Mouse (Mus musculus) gastrocnemius, adult 8-10 months (tissue): ENCODE data around the gene 1700028J19Rik. TPM values are rescaled to one million over a fixed set of nuclear protein-coding genes. Genes with fewer than 3 reads are reported as not detected.

Source experiments
- DNase-seq, 2 experiments: peaks; one replicate each; pipeline ENCODE4 v3.0.0; 2022; ENCODE audit warnings: low spot score in 2 of 2
- total RNA-seq, 4 experiments: library from RNA; stranded (reverse); gene quantifications; 2 replicates each; pipeline ENCODE4 v1.2.4; 2022

1700028J19Rik gene
- not detected for total RNA-seq

DNA sequence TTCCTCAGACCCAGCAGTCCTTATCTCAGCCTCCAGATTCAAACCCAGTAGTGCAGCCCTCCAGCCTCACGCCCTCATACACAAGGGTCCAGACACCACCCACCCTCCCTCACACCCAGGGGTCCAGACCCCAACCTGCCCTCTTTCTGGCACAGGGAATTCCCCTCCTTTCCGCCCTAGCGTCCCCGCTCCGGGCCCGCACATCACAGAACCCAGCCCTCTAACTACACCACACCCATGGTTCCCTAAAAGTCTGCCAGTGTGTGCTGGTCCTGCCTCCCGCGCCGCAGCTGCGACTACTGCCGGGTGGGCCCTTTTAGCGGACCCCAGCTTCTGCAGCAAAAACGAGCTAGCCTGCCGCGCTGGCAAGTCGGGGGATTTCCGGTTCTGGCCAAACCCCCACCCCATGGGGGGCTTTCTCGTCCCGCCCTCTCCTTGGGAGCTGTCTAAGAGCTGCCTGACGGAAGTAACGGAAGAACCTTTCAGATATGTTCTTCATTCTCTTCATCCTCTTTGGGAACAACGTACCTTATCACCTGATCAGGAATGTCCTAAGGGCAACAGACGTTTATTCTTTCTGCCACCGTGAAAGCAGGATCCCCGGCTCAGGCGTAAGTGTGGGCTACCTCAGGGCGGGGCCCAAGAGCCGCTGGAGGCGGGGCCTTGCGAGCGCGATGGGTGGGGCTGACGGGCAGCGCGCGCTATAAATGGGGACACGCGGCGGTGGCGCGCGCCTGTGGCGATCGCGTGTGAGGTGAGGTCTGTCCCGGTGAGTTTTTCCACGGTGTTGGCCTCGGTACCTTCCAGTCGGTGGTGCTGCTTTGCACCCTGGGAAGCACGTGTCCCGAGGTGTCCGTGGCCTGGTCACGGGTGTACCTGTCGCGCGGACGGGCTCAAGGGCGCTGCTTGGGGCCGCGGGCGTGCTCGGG, at the start of gene 1700028J19Rik, which contains the start of gene 2410002F23Rik:
1700028J19Rik (minus strand) TSS at position 641 of the 929 bp plus-strand sequence.
2410002F23Rik (plus strand) TSS at position 668 of the 929 bp plus-strand sequence.
- peak; percentile 85 to 86 for DNase-seq

DNA sequence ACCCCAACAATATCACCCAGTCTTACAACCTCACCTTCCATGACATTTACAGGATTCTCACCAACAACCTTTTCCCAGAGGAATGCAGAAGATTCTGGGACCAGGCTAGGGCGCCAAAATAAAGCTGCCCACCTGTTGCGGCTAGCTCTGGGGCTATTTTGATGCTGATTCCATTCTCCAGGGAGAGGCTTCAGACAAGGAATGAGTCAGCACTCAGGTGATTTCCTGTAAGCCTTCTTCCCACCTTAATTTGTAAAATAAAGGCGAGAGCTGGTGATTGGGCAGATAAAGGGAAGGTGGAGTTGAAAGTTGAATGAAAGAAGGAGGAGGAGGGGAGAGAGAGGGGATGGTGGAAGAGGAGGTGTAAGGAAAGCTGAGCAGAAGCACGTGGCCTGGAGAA, 44.9 kb upstream of the 1700028J19Rik start:
- no peak for DNase-seq

DNA sequence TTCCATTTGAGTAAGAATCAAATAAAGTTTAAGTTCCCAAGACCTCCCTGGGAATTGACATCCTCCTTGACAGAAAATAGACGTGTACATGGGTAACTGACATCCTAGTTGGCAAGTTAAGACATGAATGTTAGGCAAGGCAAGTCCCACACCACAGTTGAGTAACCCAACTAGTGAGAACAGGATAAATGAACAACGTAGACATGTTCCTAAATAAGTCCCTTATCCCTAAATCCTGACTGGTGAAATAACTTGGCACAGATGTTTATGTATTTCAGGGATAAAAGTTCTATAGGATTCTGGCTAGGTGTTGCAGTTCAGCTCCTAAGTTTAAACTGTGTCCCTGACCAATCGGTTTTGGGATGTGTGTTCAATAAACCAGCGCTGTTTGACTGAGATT, 44.5 kb upstream of the 1700028J19Rik start:
- no peak for DNase-seq

- DNase-seq: no peak
Observed at GRCm38 (mm10) chr7:44287760-44288159, 41.3 kb upstream of the 1700028J19Rik start.

GRCm38 (mm10) chr7:44281586-44281985, 35.1 kb upstream of the 1700028J19Rik start:
- no peak for DNase-seq

DNA sequence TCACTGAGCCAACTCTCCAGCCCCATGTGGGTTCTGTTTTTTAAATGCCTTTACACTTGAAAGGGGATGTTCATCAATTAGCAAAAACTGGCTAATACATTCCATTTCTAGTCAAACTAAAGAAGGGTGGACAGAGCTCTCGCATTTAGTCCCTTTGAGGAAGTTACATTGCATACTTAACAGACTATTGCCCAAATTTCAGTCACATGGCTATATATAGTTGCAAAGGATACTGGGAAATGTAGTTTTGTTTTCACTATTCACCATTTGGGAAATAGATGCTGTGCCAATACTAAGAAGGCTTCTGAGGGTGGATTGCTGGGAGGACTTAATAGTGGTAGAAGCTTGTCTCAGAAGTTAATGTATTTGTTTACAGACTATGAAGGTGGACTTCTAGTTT, 34.5 kb upstream of the 1700028J19Rik start:
- DNase-seq: no peak

DNA sequence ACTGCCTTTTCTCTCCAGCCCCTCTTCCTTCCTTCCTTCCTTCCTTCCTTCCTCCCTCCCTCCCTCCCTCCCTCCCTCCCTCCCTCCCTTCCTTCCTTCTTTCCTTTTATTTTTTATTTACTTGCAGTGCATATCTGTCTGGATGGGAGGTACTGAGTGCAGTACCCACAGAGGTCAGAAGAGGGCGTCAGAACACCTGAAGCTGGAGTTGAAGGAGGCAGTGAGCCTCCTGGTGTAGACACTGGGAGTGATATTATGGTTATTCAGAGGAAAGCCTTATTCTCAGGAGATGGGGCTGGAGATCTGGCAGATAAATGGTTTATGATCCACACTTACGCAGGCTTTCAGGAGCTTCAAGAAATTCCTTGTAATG, 30.7 kb upstream of the 1700028J19Rik start:
- DNase-seq: no peak

- DNase-seq: no peak
Observed at GRCm38 (mm10) chr7:44276461-44277249, 30.2 kb upstream of the 1700028J19Rik start.

DNA sequence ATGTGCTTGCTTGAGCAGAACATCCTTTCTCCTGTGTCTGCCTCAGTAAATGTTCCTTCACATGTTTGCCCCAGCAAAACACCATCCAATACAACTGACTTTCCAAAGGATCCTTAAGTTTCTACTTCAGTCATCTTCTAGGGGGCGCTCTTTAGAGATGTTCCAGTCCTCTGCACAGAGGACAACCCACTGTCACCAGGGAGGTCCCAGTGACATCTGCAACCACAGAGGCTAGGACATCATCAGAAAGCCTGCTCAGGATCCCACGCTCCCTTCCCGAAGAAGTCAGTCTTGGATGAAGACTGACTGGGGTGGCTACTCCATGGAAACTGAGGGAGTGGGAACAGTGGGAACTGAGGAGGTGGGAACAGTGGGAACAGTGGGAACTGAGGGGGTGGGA, 29.1 kb upstream of the 1700028J19Rik start:
- DNase-seq: no peak

GRCm38 (mm10) chr7:44274096-44274495, 27.6 kb upstream of the 1700028J19Rik start:
- no peak for DNase-seq

- no peak for DNase-seq
Observed at GRCm38 (mm10) chr7:44273446-44273845, 27.0 kb upstream of the 1700028J19Rik start.

GRCm38 (mm10) chr7:44272546-44272945, 26.1 kb upstream of the 1700028J19Rik start:
- no peak for DNase-seq

- no peak for DNase-seq
Observed at GRCm38 (mm10) chr7:44271309-44271708, 24.8 kb upstream of the 1700028J19Rik start.

DNA sequence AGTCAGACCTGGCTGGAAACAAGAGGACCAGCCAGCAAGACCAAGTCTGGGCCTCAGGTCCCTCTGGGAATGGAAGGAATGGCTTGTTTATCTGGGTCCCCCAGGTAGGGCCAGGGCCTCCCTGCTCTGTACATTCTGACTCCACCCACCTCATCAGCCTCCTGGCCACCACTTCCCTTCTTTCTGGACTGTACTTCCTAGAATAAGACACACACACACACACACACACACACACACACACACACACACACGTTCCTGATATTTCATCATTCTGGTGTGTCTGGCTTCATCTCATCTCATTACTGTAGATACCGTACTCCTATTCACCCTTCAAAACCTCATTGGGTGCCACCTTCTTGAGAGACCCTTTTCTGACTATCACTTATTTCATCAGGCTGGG, 22.9 kb upstream of the 1700028J19Rik start:
- DNase-seq: no peak

DNA sequence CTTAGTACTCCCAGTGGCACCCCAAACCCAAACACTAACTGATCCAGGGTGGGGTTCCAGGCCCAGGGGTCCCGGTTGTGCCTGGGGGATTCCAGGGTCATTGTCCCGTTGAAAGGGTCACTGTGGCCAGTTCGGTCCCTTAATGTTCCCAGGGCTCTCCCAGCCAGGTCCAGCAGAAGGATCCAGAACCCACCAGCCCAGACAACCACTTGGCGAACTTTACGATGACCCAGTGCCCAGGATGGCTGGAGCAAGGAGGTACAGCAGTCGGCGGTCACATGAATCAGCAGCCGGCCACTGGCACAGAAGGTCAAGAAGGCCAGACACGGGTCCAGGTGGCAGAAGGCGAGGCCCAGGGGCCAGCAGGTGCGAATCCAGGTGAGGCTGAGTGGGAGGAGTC, 21.6 kb upstream of the 1700028J19Rik start:
- DNase-seq: no peak

DNA sequence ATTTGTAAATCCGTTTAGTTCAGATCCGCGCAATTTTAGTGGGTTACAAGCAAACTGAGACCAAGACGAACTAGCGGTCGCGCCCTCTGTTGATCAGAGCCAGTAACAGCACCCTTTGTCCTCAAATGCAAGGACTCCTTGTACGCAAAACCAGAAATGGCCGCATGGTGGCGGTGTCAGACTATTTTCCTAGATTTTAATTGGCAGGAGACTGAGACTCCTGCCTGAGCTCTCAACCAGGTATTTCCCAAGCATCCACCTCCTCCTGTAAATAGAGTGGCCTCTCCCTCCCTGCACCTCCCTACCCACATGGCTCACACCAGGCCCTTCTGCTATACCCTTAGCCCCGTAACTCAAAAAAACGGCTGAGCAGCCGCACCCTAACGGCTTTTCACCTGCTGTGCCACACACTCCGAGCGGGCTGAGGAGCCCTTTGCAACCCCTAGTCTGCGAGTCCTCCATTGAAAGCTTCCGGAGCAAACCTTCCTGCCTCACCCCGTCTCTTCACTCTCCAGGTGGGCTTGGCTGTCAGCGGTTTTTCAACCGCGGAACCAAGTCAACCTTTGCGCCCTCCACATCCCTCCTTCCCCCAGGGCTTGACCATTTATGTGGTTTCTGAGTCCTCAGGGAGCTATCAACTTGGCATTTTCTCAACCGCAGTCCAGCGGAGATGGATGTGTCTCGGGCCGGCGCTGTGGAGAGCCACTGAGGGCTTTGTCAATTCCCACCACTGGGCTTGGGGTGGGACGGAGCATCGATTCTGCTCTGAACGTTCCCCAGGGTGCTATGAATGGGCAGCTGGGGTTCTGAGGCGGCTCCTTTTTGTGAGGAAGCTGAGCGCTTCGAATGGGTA, 16.5 kb upstream of the 1700028J19Rik start:
- DNase-seq: peak; percentile 87

DNA sequence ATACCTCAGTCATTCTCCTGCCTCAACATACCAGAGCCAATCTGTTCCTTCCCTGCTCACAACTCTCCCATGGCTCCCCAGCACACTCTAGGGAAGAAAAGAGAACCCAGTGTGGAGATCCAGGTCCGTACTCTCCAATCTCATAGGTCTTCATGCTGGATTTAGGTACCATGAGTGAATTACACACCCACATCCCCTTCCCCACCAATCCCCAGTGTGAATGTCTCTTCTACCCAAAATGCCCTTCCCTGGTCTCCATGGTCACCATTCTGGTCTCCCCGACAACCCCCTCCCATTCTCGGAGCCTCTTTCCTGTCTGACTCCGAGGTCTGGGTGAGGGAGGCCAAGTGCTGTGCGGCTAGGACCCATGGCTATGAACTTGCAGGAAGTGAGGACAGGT, 14.7 kb upstream of the 1700028J19Rik start, which contains the start of gene Gm15517:
Gm15517 (plus strand) TSS at position 301 of the 400 bp plus-strand sequence.
- DNase-seq: no peak

DNA sequence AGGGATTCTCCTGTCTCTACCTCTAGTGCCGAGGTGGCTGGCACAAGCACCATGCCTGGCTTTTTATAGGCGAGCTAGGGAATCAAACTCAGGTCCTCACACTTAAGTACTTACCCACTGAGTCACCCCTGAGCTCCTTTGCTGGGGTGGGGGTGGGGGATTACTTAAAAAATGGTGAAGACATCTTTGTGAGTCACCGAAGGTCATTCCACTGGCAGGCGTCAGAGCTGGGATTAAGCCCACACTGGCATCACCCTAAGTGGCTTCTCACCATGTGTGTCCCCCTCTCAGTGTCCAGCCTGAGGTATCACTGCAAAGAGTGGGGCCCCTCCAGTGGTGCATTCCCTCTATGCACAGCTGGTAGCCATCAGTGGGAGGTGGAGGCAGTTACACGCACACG, 13.9 kb upstream of the 1700028J19Rik start:
- DNase-seq: no peak

DNA sequence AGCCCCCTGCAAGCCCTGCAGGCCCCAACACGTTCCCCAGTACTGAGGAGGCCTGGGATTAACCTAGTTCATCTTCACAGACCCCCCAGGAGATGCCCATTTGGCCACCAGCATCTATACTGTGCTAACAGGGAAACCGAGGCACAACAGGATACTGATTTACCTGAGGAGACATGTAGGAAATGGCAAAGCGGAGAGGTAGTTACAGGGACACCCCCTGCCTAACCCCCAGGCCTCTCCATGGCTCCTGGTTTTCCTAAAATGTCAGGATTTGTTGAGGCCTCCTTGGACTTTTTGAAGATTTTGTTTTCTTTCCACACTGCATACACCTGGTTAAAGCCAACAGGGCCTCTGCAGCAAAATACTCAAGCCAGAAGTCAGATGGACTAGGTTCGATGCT, 10.8 kb upstream of the 1700028J19Rik start, which contains the start of gene Acp4:
Acp4 (minus strand) TSS at position 101 of the 400 bp plus-strand sequence.
- no peak for DNase-seq

DNA sequence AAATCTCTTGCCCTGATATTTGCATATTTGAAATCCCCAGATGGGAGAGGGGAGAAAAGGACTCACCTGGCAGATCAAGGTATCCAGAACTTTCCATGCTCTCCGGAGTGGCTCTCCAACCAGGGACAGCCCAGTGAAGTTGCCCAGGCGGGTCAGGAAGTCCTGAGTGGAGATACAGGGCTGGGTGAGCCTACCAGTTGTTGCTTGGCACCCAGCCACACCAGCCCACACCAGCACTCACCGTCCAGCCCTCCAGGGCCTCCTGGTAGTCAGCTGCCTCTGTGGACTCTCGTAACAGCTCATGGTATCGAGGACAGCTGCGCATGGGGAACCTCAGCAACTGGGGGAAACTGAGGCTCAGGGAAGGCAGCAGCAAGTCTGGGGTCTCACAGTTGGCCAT, 8.4 kb upstream of the 1700028J19Rik start:
- no peak for DNase-seq

DNA sequence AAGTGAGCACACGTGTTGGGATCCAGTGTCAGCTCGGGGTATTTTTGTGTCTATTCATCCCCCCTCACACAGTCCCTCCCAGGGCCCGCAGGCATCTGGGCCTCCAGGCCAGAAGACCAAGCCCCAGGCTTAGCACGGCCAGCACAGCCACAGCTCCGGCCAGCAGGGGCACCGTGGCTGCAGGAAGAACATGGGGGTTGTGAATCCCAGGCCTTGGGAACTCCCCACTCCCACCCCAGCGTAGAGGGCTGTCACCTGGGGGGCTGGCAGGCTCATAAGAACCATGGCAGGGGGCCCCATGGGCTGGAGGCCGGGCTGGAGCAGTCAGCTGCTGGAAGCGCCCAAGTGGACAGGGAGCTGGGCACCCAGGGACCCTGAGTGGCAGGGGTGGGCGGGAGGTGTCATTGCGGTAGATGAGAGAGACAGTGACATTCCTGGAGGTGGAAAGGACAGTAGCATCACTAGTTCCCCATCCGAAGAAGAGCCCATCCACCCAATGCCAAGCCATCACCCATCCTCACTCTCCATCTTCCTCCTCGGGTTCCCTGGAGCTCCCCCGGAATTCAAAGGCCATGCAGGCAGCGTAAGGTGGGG, 6.6 kb upstream of the 1700028J19Rik start:
- no peak for DNase-seq
